In genomic region chr10:61689405-61689804, GRCm38 (mm10) we compare ENCODE assay signal across 23 mouse cellular contexts. TPM values are rescaled to one million over a fixed set of nuclear protein-coding genes. Genes with fewer than 3 reads are reported as not detected.
DNase-seq lines count a peak whose midpoint lies in the region; ATAC-seq and TF ChIP-seq lines count a peak whose summit lies in the region.
"Had no signal": no experiment of that assay in that cellular context is flagged by ENCODE, and none has a peak within 500 bp of the region (broad histone marks: within the 10 kb centered on the region; RNA-seq: fewer than 3 reads in every experiment).

No protein-coding gene starts in this region.

- no peak for ATAC-seq in heart, embryonic 11.5 days (replicated peaks; ENCODE audit: insufficient number of reproducible peaks, low FRiP score, low TSS enrichment)
- ATAC-seq: activated CD4-positive, CD25-positive, alpha-beta regulatory T cell, adult 4 months; forebrain, embryonic 13.5 days; forebrain, embryonic 16.5 days; intestine, postnatal 0 days had no signal

- H3K4me2 ChIP-seq in heart, embryonic 11.5 days: no peak overlapping the region
- H3K4me2 ChIP-seq: forebrain, embryonic 13.5 days; heart, embryonic 13.5 days; hindbrain, embryonic 12.5 days; hindbrain, embryonic 15.5 days had no signal

- TF ChIP-seq CTCF in bone marrow macrophage, adult 2 months (IDR thresholded peaks at IDR 0.05; ENCODE audit: low read depth, low read length): no peak
- TF ChIP-seq CTCF in layer of hippocampus, adult 2 months (conservative IDR thresholded peaks at IDR 0.05): no peak

- peaks cover 33% of the 10 kb centered on the region for H3K36me3 ChIP-seq in heart, embryonic 11.5 days (ENCODE audit: control insufficient read depth, insufficient read depth, low read length)

- H3K27ac ChIP-seq in heart, embryonic 11.5 days (ENCODE audit: low read depth, low read length): no peak overlapping the region
- H3K27ac ChIP-seq in bone marrow macrophage, adult 2 months (ENCODE audit: insufficient read depth, low read depth, low read length): 0 out of 2 replicates have a peak overlapping the region, but pooled peaks have one; percentile 10
- no peak overlapping the region for H3K27ac ChIP-seq in layer of hippocampus, adult 2 months
- H3K27ac ChIP-seq: forebrain, embryonic 10.5 days; forebrain, embryonic 13.5 days; heart, embryonic 13.5 days; hindbrain, embryonic 12.5 days; hindbrain, embryonic 15.5 days had no signal

- no peaks in the 10 kb centered on the region for H3K27me3 ChIP-seq in heart, embryonic 11.5 days (ENCODE audit: control insufficient read depth, insufficient read depth, low read length)
- H3K27me3 ChIP-seq: forebrain, embryonic 13.5 days; heart, embryonic 13.5 days; hindbrain, embryonic 12.5 days; hindbrain, embryonic 15.5 days had no signal

- no peak overlapping the region for H3K4me3 ChIP-seq in heart, embryonic 11.5 days (ENCODE audit: low read depth, low read length)
- H3K4me3 ChIP-seq in bone marrow macrophage, adult 2 months (ENCODE audit: insufficient read depth, low read length): no peak overlapping the region
- no peak overlapping the region for H3K4me3 ChIP-seq in layer of hippocampus, adult 2 months
- H3K4me3 ChIP-seq: forebrain, embryonic 10.5 days; forebrain, embryonic 13.5 days; heart, embryonic 13.5 days; hindbrain, embryonic 12.5 days; hindbrain, embryonic 15.5 days had no signal

- H3K4me1 ChIP-seq in heart, embryonic 11.5 days (ENCODE audit: control insufficient read depth, insufficient read depth, low read length): no peaks in the 10 kb centered on the region
- H3K4me1 ChIP-seq in bone marrow macrophage, adult 2 months (ENCODE audit: control insufficient read depth, insufficient read depth, low read length): no peaks in the 10 kb centered on the region
- H3K4me1 ChIP-seq: forebrain, embryonic 10.5 days; forebrain, embryonic 13.5 days; hindbrain, embryonic 12.5 days; hindbrain, embryonic 15.5 days had no signal

- no peak overlapping the region for H3K9ac ChIP-seq in heart, embryonic 11.5 days (ENCODE audit: low read depth, low read length)
- H3K9ac ChIP-seq: forebrain, embryonic 13.5 days; heart, embryonic 13.5 days; hindbrain, embryonic 12.5 days; hindbrain, embryonic 15.5 days had no signal

- peak; percentile 58 for DNase-seq in gastrocnemius, adult 18-20 months (ENCODE audit: low spot score)
- DNase-seq in gastrocnemius, postnatal 4 days (ENCODE audit: low spot score in 2 of 2): no peak
- DNase-seq in heart, adult 11 months: peak; percentile 94
- no peak for DNase-seq in heart, postnatal 14 days
- peak; percentile 46 for DNase-seq in heart, adult 8-10 months (ENCODE audit: low spot score)
- DNase-seq in layer of hippocampus, adult 2 months (ENCODE audit: low spot score in 2 of 2): no peak
- DNase-seq: adrenal gland, adult 8-10 months; adrenal gland, postnatal 25 days; cerebellum, adult 18-20 months; cerebellum, adult 9-10 months; cerebellum, postnatal 14 days; gastrocnemius, postnatal 10 days; kidney, adult 2 months had no signal

- intact Hi-C loops in heart, postnatal 14 days (cut with DNase I): no loop called here

- TF ChIP-seq POLR2A in bone marrow macrophage, adult 2 months (IDR thresholded peaks at IDR 0.05; ENCODE audit: borderline replicate concordance, low read depth, low read length): no peak

- no peaks in the 10 kb centered on the region for H3K9me3 ChIP-seq in heart, embryonic 11.5 days (replicated peaks; ENCODE audit: control insufficient read depth, low read length)
- H3K9me3 ChIP-seq: forebrain, embryonic 10.5 days; forebrain, embryonic 13.5 days; heart, embryonic 13.5 days; hindbrain, embryonic 12.5 days; hindbrain, embryonic 15.5 days had no signal

- 77% methylated on average over 8 of the region's 8 CpGs for WGBS in heart, embryonic 11.5 days (ENCODE audit: insufficient replicate concordance)

RNA-seq across cellular contexts. Expression of gene Tysnd1, which starts 5.9 kb away (rescaled TPM):
- total RNA-seq in gastrocnemius, adult 18-20 months (2021): 10 to 100 TPM; 13.0 to 15.1 TPM
- 10 to 100 TPM; 23.0 to 24.4 TPM for total RNA-seq in gastrocnemius, postnatal 4 days (2021)
- 10 to 100 TPM; 23.3 TPM for total RNA-seq in heart, postnatal 14 days (2021)
- 10 to 100 TPM; 21.8 to 24.1 (median 23.6) TPM for total RNA-seq in heart, adult 8-10 months (2022)
- polyA plus RNA-seq in heart, embryonic 11.5 days (2014; fragmentation: Nextera tagmentation; extraction: Ambion mirVana): 24.5 and 25.1 TPM in 2 replicates
- 15.5 and 15.6 TPM in 2 replicates for polyA plus RNA-seq in bone marrow macrophage, adult 2 months (2012; ENCODE audit: insufficient read depth, insufficient read length, missing spikeins)
- total RNA-seq in layer of hippocampus, adult 2 months (2021): 10 to 100 TPM; 23.3 to 23.8 TPM

RNA-seq across cellular contexts. Expression of gene Sar1a, which starts 9.3 kb away (rescaled TPM):
- total RNA-seq in gastrocnemius, adult 18-20 months (2021): 100 to 1,000 TPM; 115 to 135 TPM
- 100 to 1,000 TPM; 179 to 184 TPM for total RNA-seq in gastrocnemius, postnatal 4 days (2021)
- 100 to 1,000 TPM; 140 to 141 TPM for total RNA-seq in heart, postnatal 14 days (2021)
- 100 to 1,000 TPM; 159 to 182 (median 170) TPM for total RNA-seq in heart, adult 8-10 months (2022)
- 182 and 200 TPM in 2 replicates for polyA plus RNA-seq in heart, embryonic 11.5 days (2014; fragmentation: Nextera tagmentation; extraction: Ambion mirVana)
- 71.9 and 88.4 TPM in 2 replicates for polyA plus RNA-seq in bone marrow macrophage, adult 2 months (2012; ENCODE audit: insufficient read depth, insufficient read length, missing spikeins)
- 100 to 1,000 TPM; 117 to 124 TPM for total RNA-seq in layer of hippocampus, adult 2 months (2021)

RNA-seq across cellular contexts. Expression of gene Aifm2, which starts 25.7 kb away (rescaled TPM):
- total RNA-seq in gastrocnemius, adult 18-20 months (2021): 10 to 100 TPM; 12.4 to 15.2 TPM
- 10 to 100 TPM; 18.9 to 22.9 TPM for total RNA-seq in gastrocnemius, postnatal 4 days (2021)
- 10 to 100 TPM; 31.3 to 34.6 TPM for total RNA-seq in heart, postnatal 14 days (2021)
- 10 to 100 TPM; 21.1 to 29.9 (median 25.6) TPM for total RNA-seq in heart, adult 8-10 months (2022)
- 15.6 and 18.9 TPM in 2 replicates for polyA plus RNA-seq in heart, embryonic 11.5 days (2014; fragmentation: Nextera tagmentation; extraction: Ambion mirVana)
- polyA plus RNA-seq in bone marrow macrophage, adult 2 months (2012; ENCODE audit: insufficient read depth, insufficient read length, missing spikeins): 13.6 and 16.1 TPM in 2 replicates
- 1 to 10 TPM; 7.1 to 7.8 TPM for total RNA-seq in layer of hippocampus, adult 2 months (2021)

RNA-seq across cellular contexts. Expression of gene Ppa1, which starts 41.1 kb away (rescaled TPM):
- total RNA-seq in gastrocnemius, adult 18-20 months (2021): 10 to 100 TPM; 57.6 to 68.1 TPM
- total RNA-seq in gastrocnemius, postnatal 4 days (2021): 10 to 100 TPM; 37.8 to 40.4 TPM
- total RNA-seq in heart, postnatal 14 days (2021): 10 to 100 TPM; 47.1 to 47.4 TPM
- total RNA-seq in heart, adult 8-10 months (2022): 10 to 100 TPM; 71.2 to 81.2 (median 74.4) TPM
- 158 and 160 TPM in 2 replicates for polyA plus RNA-seq in heart, embryonic 11.5 days (2014; fragmentation: Nextera tagmentation; extraction: Ambion mirVana)
- polyA plus RNA-seq in bone marrow macrophage, adult 2 months (2012; ENCODE audit: insufficient read depth, insufficient read length, missing spikeins): 6.5 and 8.1 TPM in 2 replicates
- 10 to 100 TPM; 96.5 to 98.5 TPM for total RNA-seq in layer of hippocampus, adult 2 months (2021)

Comparison
In these comparisons a context has a peak if more than half of its experiments do, and no peak if none do; other contexts are left out.
1. DNase-seq: peak in gastrocnemius, adult 18-20 months (single experiment), heart, adult 11 months (single experiment) and heart, adult 8-10 months (single experiment); none in gastrocnemius, postnatal 4 days (0 of 2), heart, postnatal 14 days (0 of 2) and layer of hippocampus, adult 2 months (0 of 2).